Mouse (Mus musculus): ENCODE measurements around the gene Rgs3. TPM values are rescaled to one million over a fixed set of nuclear protein-coding genes. Genes with fewer than 3 reads are reported as not detected.

Gene Rgs3
- total and polyA plus RNA-seq, 3 experiments, result not detected

GRCm38 (mm10) chr4:62629461-62629860 lies 69.8 kb downstream of the Rgs3 start:
- no peaks in the 10 kb centered on the region for H3K9me3 ChIP-seq (replicated peaks; ENCODE audit: insufficient read depth, low read length)
- no peaks in the 10 kb centered on the region for H3K36me3 ChIP-seq (ENCODE audit: control insufficient read depth in 1 of 2, insufficient read depth in 2 of 2, low read length in 2 of 2)
- no peak overlapping the region for H3K4me3 ChIP-seq (ENCODE audit: control insufficient read depth in 1 of 2, insufficient read depth in 1 of 2, low read depth in 2 of 2, low read length in 2 of 2)
- H3K79me2 ChIP-seq (ENCODE audit: control insufficient read depth, insufficient read depth, low read length, poor library complexity), result no peaks in the 10 kb centered on the region
- DNase-seq (ENCODE audit: low read depth, low spot score), result no peak
- no peak overlapping the region for H3K27ac ChIP-seq (ENCODE audit: control insufficient read depth, low read depth, low read length)
- no peak for TF ChIP-seq GATA1 (IDR thresholded peaks at IDR 0.05; ENCODE audit: low read depth, low read length)
- no peak for TF ChIP-seq MAFK (IDR thresholded peaks at IDR 0.05; ENCODE audit: borderline replicate concordance, low read depth, low read length)
- TF ChIP-seq E2F4 (IDR thresholded peaks at IDR 0.05; ENCODE audit: borderline replicate concordance, low read depth, low read length), result no peak
- no peak for TF ChIP-seq GABPA (IDR thresholded peaks at IDR 0.05; ENCODE audit: low read depth, low read length)
- no peak for TF ChIP-seq MYC (IDR thresholded peaks at IDR 0.05; ENCODE audit: low read depth, low read length)
- TF ChIP-seq USF2 (IDR thresholded peaks at IDR 0.05; ENCODE audit: borderline replicate concordance in 1 of 2, insufficient read depth in 1 of 2, low read depth in 1 of 2, low read length in 2 of 2), result no peak
- TF ChIP-seq KAT2A (conservative IDR thresholded peaks at IDR 0.05; ENCODE audit: low read depth, low read length), result no peak
- TF ChIP-seq BHLHE40 (IDR thresholded peaks at IDR 0.05; ENCODE audit: borderline replicate concordance, low read depth, low read length), result no peak
- no peak for TF ChIP-seq ZC3H11A (IDR thresholded peaks at IDR 0.05; ENCODE audit: low read depth, low read length)
- TF ChIP-seq ZKSCAN1 (IDR thresholded peaks at IDR 0.05; ENCODE audit: low read depth, low read length), result no peak
- no peak for TF ChIP-seq MYB (IDR thresholded peaks at IDR 0.05; ENCODE audit: low read depth, low read length)
- TF ChIP-seq ZNF384 (IDR thresholded peaks at IDR 0.05; ENCODE audit: low read depth, low read length), result no peak
- TF ChIP-seq USF1 (IDR thresholded peaks at IDR 0.05; ENCODE audit: low read depth, low read length), result no peak
- TF ChIP-seq MEF2A (IDR thresholded peaks at IDR 0.05; ENCODE audit: extremely low read depth, insufficient replicate concordance, low read depth, low read length, poor library complexity, severe bottlenecking), result no peak
- no peak for TF ChIP-seq NRF1 (IDR thresholded peaks at IDR 0.05; ENCODE audit: insufficient read depth, low read depth, low read length, poor library complexity, severe bottlenecking)
- H3K9ac ChIP-seq (ENCODE audit: control insufficient read depth, low read depth, low read length, poor library complexity, severe bottlenecking), result no peak overlapping the region
- H3K27me3 ChIP-seq (ENCODE audit: control insufficient read depth in 1 of 2, insufficient read depth in 2 of 2, low read length in 2 of 2), result no peaks in the 10 kb centered on the region
- H3K4me1 ChIP-seq (ENCODE audit: control insufficient read depth in 1 of 2, insufficient read depth in 2 of 2, low read length in 2 of 2), result no peaks in the 10 kb centered on the region

- no peak overlapping the region for H3K27ac ChIP-seq (ENCODE audit: control insufficient read depth, low read depth, low read length)
- H3K9me3 ChIP-seq (replicated peaks; ENCODE audit: insufficient read depth, low read length), result no peaks in the 10 kb centered on the region
- DNase-seq (ENCODE audit: low read depth, low spot score), result no peak
- no peak overlapping the region for H3K4me3 ChIP-seq (ENCODE audit: control insufficient read depth in 1 of 2, insufficient read depth in 1 of 2, low read depth in 2 of 2, low read length in 2 of 2)
- H3K27me3 ChIP-seq (ENCODE audit: control insufficient read depth in 1 of 2, insufficient read depth in 2 of 2, low read length in 2 of 2), result no peaks in the 10 kb centered on the region
- H3K4me1 ChIP-seq (ENCODE audit: control insufficient read depth in 1 of 2, insufficient read depth in 2 of 2, low read length in 2 of 2), result no peaks in the 10 kb centered on the region
- no peaks in the 10 kb centered on the region for H3K79me2 ChIP-seq (ENCODE audit: control insufficient read depth, insufficient read depth, low read length, poor library complexity)
- no peak overlapping the region for H3K9ac ChIP-seq (ENCODE audit: control insufficient read depth, low read depth, low read length, poor library complexity, severe bottlenecking)
- no peaks in the 10 kb centered on the region for H3K36me3 ChIP-seq (ENCODE audit: control insufficient read depth in 1 of 2, insufficient read depth in 2 of 2, low read length in 2 of 2)
- TF ChIP-seq MAX (IDR thresholded peaks at IDR 0.05; ENCODE audit: low read length) (no peak), MAFK (IDR thresholded peaks at IDR 0.05; ENCODE audit: borderline replicate concordance, low read depth, low read length) (no peak), ZKSCAN1 (IDR thresholded peaks at IDR 0.05; ENCODE audit: low read depth, low read length) (no peak), CHD2 (IDR thresholded peaks at IDR 0.05; ENCODE audit: low read length) (no peak), EP300 (IDR thresholded peaks at IDR 0.05; ENCODE audit: low read depth in 1 of 2, low read length in 2 of 2) (no peak), KAT2A (conservative IDR thresholded peaks at IDR 0.05; ENCODE audit: low read depth, low read length) (no peak), CTCF (IDR thresholded peaks at IDR 0.05 in 2 of 3, conservative IDR thresholded peaks at IDR 0.05 in 1 of 3; ENCODE audit: control insufficient read depth in 1 of 3, insufficient read depth in 1 of 3, low read depth in 2 of 3, low read length in 3 of 3, poor library complexity in 1 of 3, severe bottlenecking in 1 of 3) (no peak), BHLHE40 (IDR thresholded peaks at IDR 0.05; ENCODE audit: borderline replicate concordance, low read depth, low read length) (no peak), MXI1 (IDR thresholded peaks at IDR 0.05; ENCODE audit: low read depth, low read length) (no peak), ZMIZ1 (IDR thresholded peaks at IDR 0.05; ENCODE audit: low read depth, low read length) (no peak), SIN3A (IDR thresholded peaks at IDR 0.05; ENCODE audit: low read length) (no peak), NRF1 (IDR thresholded peaks at IDR 0.05; ENCODE audit: insufficient read depth, low read depth, low read length, poor library complexity, severe bottlenecking) (no peak), RCOR1 (IDR thresholded peaks at IDR 0.05; ENCODE audit: low read depth, low read length) (no peak), USF2 (IDR thresholded peaks at IDR 0.05; ENCODE audit: borderline replicate concordance in 1 of 2, insufficient read depth in 1 of 2, low read depth in 1 of 2, low read length in 2 of 2) (no peak), TBP (IDR thresholded peaks at IDR 0.05; ENCODE audit: low read depth, low read length) (no peak), ETS1 (IDR thresholded peaks at IDR 0.05; ENCODE audit: low read depth, low read length) (no peak), ELF1 (IDR thresholded peaks at IDR 0.05; ENCODE audit: low read depth, low read length) (no peak), POLR2AphosphoS2 (IDR thresholded peaks at IDR 0.05; ENCODE audit: low read length) (no peak), JUND (IDR thresholded peaks at IDR 0.05; ENCODE audit: low read depth, low read length) (no peak), MYB (IDR thresholded peaks at IDR 0.05; ENCODE audit: low read depth, low read length) (no peak)
These were observed 70.3 kb downstream of the Rgs3 start for GRCm38 (mm10) chr4:62629905-62630304.
